Mouse (Mus musculus): ENCODE data around the gene Wdr20. TPM values are rescaled to one million over a fixed set of nuclear protein-coding genes. Genes with fewer than 3 reads are reported as not detected.

Wdr20 gene
- total and polyA plus RNA-seq, 2 experiments from 2014 or later = 16.2 to 38.7 TPM

DNA sequence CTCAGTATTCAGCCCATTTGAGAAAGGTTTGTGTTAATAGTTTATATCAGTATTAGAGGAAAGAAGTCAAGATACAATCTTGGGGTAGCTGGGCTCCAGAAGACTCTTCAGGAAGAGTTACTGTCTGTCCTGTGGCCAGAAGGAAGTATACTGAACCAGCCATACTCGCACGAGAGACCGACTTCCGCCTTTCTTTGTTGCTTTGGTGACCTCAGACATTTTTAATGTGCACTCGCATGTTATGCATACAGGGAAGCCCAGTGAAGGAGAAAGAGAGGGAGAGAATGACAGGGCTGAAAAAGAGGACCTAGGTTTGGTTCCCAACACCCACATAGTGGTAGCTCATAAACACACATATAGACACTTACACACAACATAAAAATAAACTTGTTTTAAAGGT is 26.8 kb downstream of the Wdr20 start:
- DNase-seq (ENCODE audit: low spot score) = no peak
- WGBS = 97% methylated on average over 5 of the region's 5 CpGs
- no peak overlapping the region for H3K4me3 ChIP-seq (ENCODE audit: low read depth, low read length)
- no peak for ATAC-seq (ENCODE audit: low FRiP score)
- H3K27ac ChIP-seq (ENCODE audit: low read depth, low read length) = no peak overlapping the region
- H3K4me2 ChIP-seq (ENCODE audit: low read depth, low read length, poor library complexity, severe bottlenecking) = no peak overlapping the region
- no peak for TF ChIP-seq CTCF (IDR thresholded peaks at IDR 0.05)
- no peaks in the 10 kb centered on the region for H3K36me3 ChIP-seq (ENCODE audit: insufficient read depth, low read length)
- H3K9me3 ChIP-seq (ENCODE audit: low read length) = no peaks in the 10 kb centered on the region
- no peak overlapping the region for H3K9ac ChIP-seq (replicated peaks; ENCODE audit: low read length, poor library complexity, severe bottlenecking)
- H3K4me1 ChIP-seq (ENCODE audit: insufficient read depth, low read length) = peaks cover 5% of the 10 kb centered on the region; the same call in 1 of the 2 replicates
- no peaks in the 10 kb centered on the region for H3K27me3 ChIP-seq (ENCODE audit: insufficient read depth, low read length)

DNA sequence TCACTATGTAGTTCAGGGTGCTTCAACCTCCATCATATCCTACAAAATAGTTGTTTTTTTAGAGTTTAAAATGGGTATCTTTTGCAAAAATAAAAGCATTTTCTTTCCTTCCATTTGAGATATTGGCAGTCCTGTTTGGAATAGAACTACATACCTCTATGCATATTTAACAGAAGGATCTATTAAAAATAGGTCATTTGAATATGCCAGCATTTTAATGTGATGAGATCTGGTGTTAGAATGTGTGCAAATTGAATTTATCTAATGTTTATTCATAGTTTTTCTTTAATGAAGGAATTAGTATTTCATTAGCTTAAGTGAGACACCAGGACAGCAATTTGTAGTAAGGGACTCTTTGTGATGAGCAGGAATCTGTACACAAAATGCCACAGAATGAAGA is 30.8 kb downstream of the Wdr20 start:
- Histone ChIP-seq H3K4me2 (ENCODE audit: low read depth, low read length, poor library complexity, severe bottlenecking) (no peak overlapping the region), H3K9me3 (ENCODE audit: low read length) (no peaks in the 10 kb centered on the region), H3K27me3 (ENCODE audit: insufficient read depth, low read length) (no peaks in the 10 kb centered on the region), H3K27ac (ENCODE audit: low read depth, low read length) (no peak overlapping the region), H3K9ac (replicated peaks; ENCODE audit: low read length, poor library complexity, severe bottlenecking) (no peak overlapping the region), H3K4me1 (ENCODE audit: insufficient read depth, low read length) (peaks cover 5% of the 10 kb centered on the region; the same call in 1 of the 2 replicates), H3K36me3 (ENCODE audit: insufficient read depth, low read length) (no peaks in the 10 kb centered on the region), H3K4me3 (ENCODE audit: low read depth, low read length) (no peak overlapping the region)
- ATAC-seq (ENCODE audit: low FRiP score) = no peak
- DNase-seq (ENCODE audit: low spot score) = no peak
- TF ChIP-seq CTCF (IDR thresholded peaks at IDR 0.05) = no peak

DNA sequence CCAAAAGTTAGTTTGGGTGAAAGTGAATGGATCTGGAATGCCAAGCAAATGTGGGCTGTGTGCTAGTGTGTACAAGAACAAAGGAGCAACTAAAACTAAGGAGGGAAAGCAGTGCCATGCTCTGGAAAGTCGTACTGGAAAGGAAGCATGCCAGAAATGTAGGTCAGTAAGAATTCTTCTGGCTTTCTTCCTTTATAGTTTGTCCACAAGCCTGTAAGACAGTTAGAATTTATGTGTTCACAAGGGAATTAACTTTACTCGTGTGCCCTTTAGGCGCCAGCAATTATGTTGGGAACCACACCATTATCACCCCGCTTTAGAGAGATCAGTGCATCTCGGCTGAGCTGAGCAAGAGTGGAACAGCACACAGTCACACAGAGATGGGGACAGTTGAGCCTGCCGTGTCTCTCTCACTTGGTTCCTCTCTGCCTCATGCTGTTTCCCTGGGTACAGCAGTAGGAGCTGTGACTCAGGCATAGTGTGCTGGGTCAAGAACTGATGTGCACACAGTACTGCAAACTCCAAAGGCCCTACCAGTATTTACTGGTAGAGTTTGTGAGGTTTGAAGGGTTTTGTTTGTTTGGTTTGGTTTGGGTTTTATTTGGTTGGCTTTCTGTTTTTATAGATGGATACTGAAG is 32.0 kb downstream of the Wdr20 start:
- Histone ChIP-seq H3K4me3 (ENCODE audit: low read depth, low read length) (no peak overlapping the region), H3K4me2 (ENCODE audit: low read depth, low read length, poor library complexity, severe bottlenecking) (no peak overlapping the region), H3K4me1 (ENCODE audit: insufficient read depth, low read length) (peaks cover 5% of the 10 kb centered on the region; the same call in 1 of the 2 replicates), H3K36me3 (ENCODE audit: insufficient read depth, low read length) (no peaks in the 10 kb centered on the region), H3K27ac (ENCODE audit: low read depth, low read length) (peak overlapping the region; percentile 38; the same call in 1 of the 2 replicates), H3K27me3 (ENCODE audit: insufficient read depth, low read length) (no peaks in the 10 kb centered on the region), H3K9me3 (ENCODE audit: low read length) (no peaks in the 10 kb centered on the region), H3K9ac (replicated peaks; ENCODE audit: low read length, poor library complexity, severe bottlenecking) (no peak overlapping the region)
- DNase-seq (ENCODE audit: low spot score) (no peak), ATAC-seq (ENCODE audit: low FRiP score) (no peak)
- WGBS = 66% methylated on average over 6 of the region's 6 CpGs
- no peak for TF ChIP-seq CTCF (IDR thresholded peaks at IDR 0.05)

DNA sequence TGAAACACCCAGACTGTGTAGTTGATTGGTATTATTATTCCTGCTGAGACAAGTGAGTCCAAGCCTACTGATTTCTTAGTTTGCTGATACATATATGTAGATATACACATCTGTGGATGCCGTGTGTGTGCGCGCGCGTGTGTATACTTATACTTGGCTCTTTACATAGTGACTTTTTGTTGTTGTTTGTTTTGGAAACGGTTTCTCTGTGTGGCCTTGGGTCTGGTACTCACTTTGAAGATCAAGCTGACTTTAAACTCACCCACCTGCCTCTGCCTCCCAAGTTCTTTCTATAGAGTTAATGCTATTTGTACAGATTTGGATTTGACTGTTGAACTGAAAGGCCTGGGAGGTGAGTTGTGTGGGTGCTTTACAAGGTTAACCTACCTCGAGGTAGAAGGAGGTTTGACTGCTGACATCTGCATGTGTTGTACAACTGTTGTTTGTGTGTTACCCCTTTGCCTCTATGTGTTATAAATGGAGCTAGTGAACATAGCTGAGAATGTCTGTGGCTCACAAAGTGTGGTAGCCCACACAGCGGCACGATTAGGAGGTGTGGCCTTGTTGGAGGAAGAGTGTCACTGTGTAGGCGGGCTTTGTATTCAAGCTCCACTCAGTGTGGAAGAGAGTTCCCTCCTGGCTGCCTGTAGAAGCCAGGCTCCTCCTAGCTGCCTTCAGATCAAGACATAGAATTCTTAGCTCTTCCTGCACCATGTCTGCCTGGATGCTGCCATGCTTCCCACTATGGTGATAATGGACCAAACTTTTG is 32.9 kb downstream of the Wdr20 start:
- H3K27ac ChIP-seq (ENCODE audit: low read depth, low read length) = no peak overlapping the region
- 94% methylated on average over 10 of the region's 10 CpGs for WGBS
- H3K9me3 ChIP-seq (ENCODE audit: low read length) = no peaks in the 10 kb centered on the region
- H3K4me1 ChIP-seq (ENCODE audit: insufficient read depth, low read length) = peaks cover 5% of the 10 kb centered on the region; the same call in 1 of the 2 replicates
- ATAC-seq (ENCODE audit: low FRiP score) (no peak), DNase-seq (ENCODE audit: low spot score) (no peak)
- no peaks in the 10 kb centered on the region for H3K27me3 ChIP-seq (ENCODE audit: insufficient read depth, low read length)
- H3K4me3 ChIP-seq (ENCODE audit: low read depth, low read length) = no peak overlapping the region
- H3K4me2 ChIP-seq (ENCODE audit: low read depth, low read length, poor library complexity, severe bottlenecking) = no peak overlapping the region
- H3K36me3 ChIP-seq (ENCODE audit: insufficient read depth, low read length) = no peaks in the 10 kb centered on the region
- H3K9ac ChIP-seq (replicated peaks; ENCODE audit: low read length, poor library complexity, severe bottlenecking) = no peak overlapping the region
- no peak for TF ChIP-seq CTCF (IDR thresholded peaks at IDR 0.05)

DNA sequence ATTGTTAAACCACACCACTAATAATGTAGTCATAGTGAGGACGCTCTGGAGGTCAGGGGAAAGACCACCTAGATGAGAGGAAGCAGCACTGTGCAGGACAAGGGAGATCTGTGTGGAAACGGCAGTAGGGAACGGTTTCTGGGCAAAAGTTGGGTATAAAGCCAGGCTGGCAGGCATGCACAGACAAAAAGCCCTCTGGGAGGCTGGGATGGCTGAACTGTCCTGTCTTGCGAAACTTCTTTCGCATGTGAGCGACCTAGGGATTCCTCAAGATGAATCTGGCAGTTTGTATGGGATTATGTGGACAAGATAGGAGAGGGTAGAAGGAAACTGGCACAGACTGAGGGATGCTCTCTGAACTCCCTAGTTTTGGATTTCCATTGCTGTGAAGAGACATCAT is 34.2 kb downstream of the Wdr20 start:
- TF ChIP-seq CTCF (IDR thresholded peaks at IDR 0.05) = no peak
- peaks cover 5% of the 10 kb centered on the region; the same call in 1 of the 2 replicates for H3K4me1 ChIP-seq (ENCODE audit: insufficient read depth, low read length)
- H3K27me3 ChIP-seq (ENCODE audit: insufficient read depth, low read length) = no peaks in the 10 kb centered on the region
- 93% methylated on average over 6 of the region's 6 CpGs for WGBS
- no peak for ATAC-seq (ENCODE audit: low FRiP score)
- no peak overlapping the region for H3K9ac ChIP-seq (replicated peaks; ENCODE audit: low read length, poor library complexity, severe bottlenecking)
- no peak overlapping the region for H3K27ac ChIP-seq (ENCODE audit: low read depth, low read length)
- no peak for DNase-seq (ENCODE audit: low spot score)
- H3K9me3 ChIP-seq (ENCODE audit: low read length) = no peaks in the 10 kb centered on the region
- H3K36me3 ChIP-seq (ENCODE audit: insufficient read depth, low read length) = no peaks in the 10 kb centered on the region
- no peak overlapping the region for H3K4me2 ChIP-seq (ENCODE audit: low read depth, low read length, poor library complexity, severe bottlenecking)
- no peak overlapping the region for H3K4me3 ChIP-seq (ENCODE audit: low read depth, low read length)
